Mouse (Mus musculus) stomach, embryonic 16.5 days (tissue): ENCODE results near the gene Casp7. TPM values are rescaled to one million over a fixed set of nuclear protein-coding genes. Genes with fewer than 3 reads are reported as not detected.

ENCODE experiments used
- ATAC-seq: fragments of 200-750 bp; cut with Nextera tagmentation; 2 replicates; pipeline ENCODE4 v1.8.0; 2017; ENCODE audit warnings: moderate number of reproducible peaks, moderate TSS enrichment; ENCODE audit not compliant: insufficient read depth, low FRiP score
- H3K27ac ChIP-seq: fragments of 300-500 bp; sonication (generic); 2 replicates; pipeline ENCODE4 v1.5.1; 2014; ENCODE audit warnings: low read length
- H3K27me3 ChIP-seq: fragments of 300-500 bp; sonication (generic); 2 replicates; pipeline ENCODE4 v1.6.1; 2014; ENCODE audit warnings: low read length, control low read depth, mixed read lengths; ENCODE audit not compliant: control insufficient read depth, insufficient read depth
- H3K36me3 ChIP-seq: fragments of 300-500 bp; sonication (generic); 2 replicates; pipeline ENCODE4 v1.6.1; 2014; ENCODE audit warnings: low read length; ENCODE audit not compliant: control insufficient read depth, insufficient read depth
- H3K4me1 ChIP-seq: fragments of 300-500 bp; sonication (generic); 2 replicates; pipeline ENCODE4 v1.6.1; 2014; ENCODE audit warnings: low read length, control low read depth, mixed read lengths; ENCODE audit not compliant: control insufficient read depth, insufficient read depth
- H3K4me2 ChIP-seq: fragments of 300-500 bp; sonication (generic); 2 replicates; pipeline ENCODE4 v1.6.1; 2014; ENCODE audit warnings: low read depth, low read length, mixed read lengths
- H3K4me3 ChIP-seq: fragments of 300-500 bp; sonication (generic); replicated peaks from 2 replicates; pipeline ENCODE4 v1.5.1; 2014; ENCODE audit warnings: mild to moderate bottlenecking, low read length
- H3K9ac ChIP-seq: fragments of 300-500 bp; sonication (generic); 2 replicates; pipeline ENCODE4 v1.6.1; 2014; ENCODE audit warnings: low read length
- H3K9me3 ChIP-seq: fragments of 300-500 bp; sonication (generic); replicated peaks from 2 replicates; pipeline ENCODE4 v1.6.1; 2016; ENCODE audit warnings: low read length, control low read depth; ENCODE audit not compliant: control insufficient read depth
- WGBS: fragments of 180-500 bp; shearing (Covaris S2); extraction: QIAGEN DNeasy Blood & Tissue Kit; methylation state at CpG from one replicate; pipeline ENCODE4 v1.1.7; 2014; 5-methylcytosine and 5-hydroxymethylcytosine counted together
- polyA plus RNA-seq: library from polyadenylated mRNA; unstranded; fragments of >200 nt; fragmentation: Nextera tagmentation; extraction: Ambion mirVana; gene quantifications from 2 replicates; pipeline ENCODE4 v1.2.1, GENCODE M21; 2015

The Casp7 gene
- polyA plus RNA-seq, 1 experiment from 2014 or later, result 27.3 TPM

GRCm38 (mm10) chr19:56391307-56392046 is 5.5 kb upstream of the Casp7 start:
- no peaks in the 10 kb centered on the region for H3K27me3 ChIP-seq
- H3K9ac ChIP-seq, result 0 out of 2 replicates have a peak overlapping the region, but pooled peaks have one; percentile 34
- 64% methylated on average over 6 of the region's 6 CpGs for WGBS
- no peak overlapping the region for H3K4me2 ChIP-seq
- H3K9me3 ChIP-seq, result no peaks in the 10 kb centered on the region
- ATAC-seq, result peak; percentile 92
- peaks cover 13% of the 10 kb centered on the region; the same call in 1 of the 2 replicates for H3K4me1 ChIP-seq
- no peak overlapping the region for H3K4me3 ChIP-seq
- H3K27ac ChIP-seq, result peak overlapping the region; percentile 66
- no peaks in the 10 kb centered on the region for H3K36me3 ChIP-seq

DNA sequence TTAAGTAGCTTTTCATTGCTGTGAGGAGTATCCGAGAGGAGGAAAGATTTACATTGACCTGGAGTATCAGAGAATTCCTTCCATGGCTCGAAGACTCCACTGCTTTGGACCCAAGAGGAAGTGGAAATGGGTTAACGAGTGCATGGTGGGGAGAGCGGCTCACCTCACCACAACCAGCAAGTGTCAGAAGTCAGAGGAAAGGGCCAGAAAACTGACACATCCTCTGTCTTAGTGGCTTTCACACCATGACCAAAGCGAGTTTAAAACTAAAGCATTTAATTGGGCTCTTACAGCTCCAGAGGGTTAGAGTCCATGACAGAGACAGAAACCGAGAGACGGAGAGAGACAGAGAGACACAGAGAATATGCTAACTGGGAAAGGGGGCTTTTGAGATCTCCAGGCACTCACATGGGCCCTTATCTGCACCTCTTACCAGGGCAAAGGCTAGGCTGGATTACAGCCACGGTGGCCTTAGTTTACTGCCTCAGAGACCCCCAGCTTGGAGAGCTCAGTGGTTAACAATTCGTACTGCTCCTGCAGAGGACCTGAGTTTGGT is 3.5 kb upstream of the Casp7 start:
- Histone ChIP-seq H3K4me3 (no peak overlapping the region), H3K27me3 (no peaks in the 10 kb centered on the region), H3K4me1 (peaks cover 22% of the 10 kb centered on the region; the same call in 1 of the 2 replicates), H3K36me3 (no peaks in the 10 kb centered on the region), H3K9ac (no peak overlapping the region), H3K9me3 (no peaks in the 10 kb centered on the region), H3K4me2 (no peak overlapping the region), H3K27ac (no peak overlapping the region)
- 77% methylated on average over 9 of the region's 9 CpGs for WGBS
- ATAC-seq, result no peak

DNA sequence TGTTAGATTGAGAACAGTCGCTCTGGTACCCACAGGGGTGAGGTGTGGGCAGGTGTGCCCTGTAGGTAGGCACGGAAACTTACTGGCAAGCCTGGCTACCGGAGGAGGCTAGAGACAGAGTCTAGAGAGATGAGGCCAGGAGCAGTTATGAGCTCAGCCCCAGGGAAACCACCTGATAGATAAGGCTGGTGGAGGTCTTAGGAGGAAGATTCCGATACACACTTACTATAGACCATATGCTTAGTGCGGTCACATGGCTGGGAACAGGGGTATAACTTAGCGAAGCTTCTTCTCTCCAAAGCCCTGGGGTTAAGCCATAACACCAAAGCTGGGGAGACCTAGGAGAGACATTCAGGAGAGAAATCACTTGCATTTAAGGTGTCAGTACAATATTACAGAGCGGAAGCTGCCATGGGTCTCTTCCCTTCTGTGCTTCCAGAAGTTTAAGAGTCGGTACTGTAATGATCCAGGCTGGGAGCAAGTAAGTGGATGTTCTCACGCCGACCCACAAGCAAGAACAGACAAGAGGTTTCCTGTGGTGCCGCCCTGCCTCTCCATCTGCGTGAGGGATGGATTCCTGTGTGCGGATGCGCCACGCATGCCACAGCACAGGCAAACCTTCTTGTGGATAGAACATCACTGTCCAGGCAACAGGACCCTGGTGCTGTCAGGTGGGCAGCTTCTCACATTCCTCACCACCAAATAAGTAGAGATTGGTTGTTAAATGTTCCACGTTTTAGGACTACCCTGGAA is 1.6 kb upstream of the Casp7 start:
- H3K27ac ChIP-seq, result no peak overlapping the region
- H3K9me3 ChIP-seq, result no peaks in the 10 kb centered on the region
- no peaks in the 10 kb centered on the region for H3K36me3 ChIP-seq
- no peak for ATAC-seq
- H3K4me3 ChIP-seq, result no peak overlapping the region
- H3K9ac ChIP-seq, result no peak overlapping the region
- no peaks in the 10 kb centered on the region for H3K27me3 ChIP-seq
- H3K4me2 ChIP-seq, result no peak overlapping the region
- WGBS, result 84% methylated on average over 16 of the region's 16 CpGs
- H3K4me1 ChIP-seq, result peaks cover 28% of the 10 kb centered on the region; the same call in 1 of the 2 replicates

DNA sequence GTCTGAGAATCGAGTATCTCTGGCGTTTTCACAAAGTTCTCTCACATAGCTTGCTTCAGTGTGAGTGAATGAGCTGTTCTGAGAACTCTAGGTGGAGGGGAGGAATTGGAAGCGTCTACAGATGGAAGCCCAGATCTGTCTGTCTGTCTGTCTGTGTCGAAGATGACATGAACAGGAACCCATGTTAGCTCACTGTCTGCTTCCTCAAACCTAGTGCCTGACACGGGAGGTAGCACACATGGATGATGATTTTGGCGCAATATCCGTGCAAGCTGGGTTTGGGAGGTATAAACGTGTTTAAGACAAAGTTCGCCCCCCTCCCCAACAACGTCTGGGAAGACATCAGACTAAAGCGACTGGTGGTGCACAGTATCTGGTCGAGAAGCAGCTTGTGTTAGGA is 702 bp upstream of the Casp7 start:
- Histone ChIP-seq H3K4me3 (peak overlapping the region; percentile 72), H3K9me3 (no peaks in the 10 kb centered on the region), H3K36me3 (no peaks in the 10 kb centered on the region), H3K9ac (peak overlapping the region; percentile 89), H3K4me2 (peak overlapping the region; percentile 77), H3K27ac (no peak overlapping the region), H3K27me3 (no peaks in the 10 kb centered on the region), H3K4me1 (peaks cover 26% of the 10 kb centered on the region; the same call in 1 of the 2 replicates)
- WGBS, result 38% methylated on average over 12 of the region's 12 CpGs
- ATAC-seq, result no peak

DNA sequence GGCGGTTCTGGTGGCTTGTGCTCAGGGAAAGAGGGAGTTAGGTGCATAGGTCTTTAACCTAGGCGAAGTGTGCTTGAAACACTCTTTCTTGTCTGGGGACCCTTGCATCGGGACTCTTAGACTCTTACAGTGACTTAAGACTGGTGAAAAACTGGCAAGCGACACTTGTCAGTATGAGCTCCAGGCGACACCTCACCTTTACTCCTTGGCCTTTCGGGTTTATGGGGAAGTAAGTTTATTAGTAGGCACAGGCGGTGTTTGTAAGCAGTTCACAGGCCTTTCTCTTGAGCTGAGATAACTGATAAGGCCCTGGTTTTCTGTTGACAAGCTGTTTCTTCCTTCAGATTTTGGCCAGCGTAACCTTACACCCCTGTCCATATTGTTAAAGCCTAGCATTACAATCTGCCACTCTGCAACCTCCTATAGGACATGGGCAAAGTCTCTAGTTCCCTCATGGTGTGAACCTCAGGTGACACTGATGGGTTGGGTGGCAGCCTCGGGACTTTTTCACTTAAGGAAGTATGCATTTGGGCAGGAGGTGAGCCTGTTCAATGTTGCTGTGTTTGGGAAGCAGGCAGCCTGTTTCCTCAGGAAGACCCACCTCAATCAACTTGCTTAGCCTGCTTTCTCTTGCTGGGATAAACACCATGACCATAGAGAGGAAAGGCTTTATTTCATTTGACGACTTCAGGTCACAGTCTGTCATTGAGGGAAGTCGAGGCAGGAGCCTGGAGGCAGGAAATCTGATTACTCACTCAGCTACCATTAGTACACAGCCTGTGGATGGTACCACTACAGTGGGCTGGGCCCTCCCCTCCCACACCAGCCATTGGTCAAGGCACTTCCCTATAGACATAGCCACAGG is 966 bp downstream of the Casp7 start:
- peak overlapping the region; percentile 72 for H3K4me3 ChIP-seq
- no peak for ATAC-seq
- H3K27ac ChIP-seq, result peak overlapping the region; percentile 91
- H3K9me3 ChIP-seq, result no peaks in the 10 kb centered on the region
- peak overlapping the region; percentile 89 for H3K9ac ChIP-seq
- H3K4me2 ChIP-seq, result peak overlapping the region; percentile 77
- no peaks in the 10 kb centered on the region for H3K27me3 ChIP-seq
- WGBS, result 42% methylated on average over 11 of the region's 11 CpGs
- H3K4me1 ChIP-seq, result peaks cover 20% of the 10 kb centered on the region; the same call in 1 of the 2 replicates
- no peaks in the 10 kb centered on the region for H3K36me3 ChIP-seq

GRCm38 (mm10) chr19:56398528-56398795 is 1.5 kb downstream of the Casp7 start:
- no peak for ATAC-seq
- Histone ChIP-seq H3K27ac (no peak overlapping the region), H3K27me3 (no peaks in the 10 kb centered on the region), H3K4me3 (no peak overlapping the region), H3K4me2 (no peak overlapping the region; the same call in 1 of the 2 replicates), H3K4me1 (peaks cover 20% of the 10 kb centered on the region; the same call in 1 of the 2 replicates), H3K9me3 (no peaks in the 10 kb centered on the region), H3K9ac (no peak overlapping the region), H3K36me3 (no peaks in the 10 kb centered on the region)

DNA sequence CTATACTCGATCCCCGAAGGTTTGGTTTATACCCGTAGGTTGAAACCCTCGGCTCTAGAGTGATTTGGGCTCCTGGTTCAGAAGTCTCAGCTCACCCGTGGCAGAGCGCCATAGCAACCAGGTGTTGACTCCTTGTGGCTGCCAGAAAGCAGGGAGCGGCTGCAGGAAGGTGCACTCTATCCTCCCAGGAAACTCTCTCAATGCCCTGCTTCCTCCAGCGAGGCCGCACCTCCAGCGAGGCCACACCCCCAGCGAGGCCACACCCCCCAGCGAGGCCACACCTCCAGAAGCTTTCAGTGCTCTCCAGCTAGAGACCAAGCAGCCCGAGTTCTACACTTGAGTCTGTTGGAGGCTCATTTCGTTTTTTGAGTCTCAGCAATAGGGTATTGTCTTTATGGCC is 3.3 kb downstream of the Casp7 start:
- no peak overlapping the region for H3K9ac ChIP-seq
- H3K4me2 ChIP-seq, result peak overlapping the region; percentile 13; the same call in 1 of the 2 replicates
- peak; percentile 49; the same call in 1 of the 2 replicates for ATAC-seq
- no peaks in the 10 kb centered on the region for H3K27me3 ChIP-seq
- H3K36me3 ChIP-seq, result no peaks in the 10 kb centered on the region
- H3K4me3 ChIP-seq, result no peak overlapping the region
- no peaks in the 10 kb centered on the region for H3K9me3 ChIP-seq
- H3K27ac ChIP-seq, result no peak overlapping the region
- WGBS, result 39% methylated on average over 14 of the region's 14 CpGs
- peaks cover 20% of the 10 kb centered on the region; the same call in 1 of the 2 replicates for H3K4me1 ChIP-seq

DNA sequence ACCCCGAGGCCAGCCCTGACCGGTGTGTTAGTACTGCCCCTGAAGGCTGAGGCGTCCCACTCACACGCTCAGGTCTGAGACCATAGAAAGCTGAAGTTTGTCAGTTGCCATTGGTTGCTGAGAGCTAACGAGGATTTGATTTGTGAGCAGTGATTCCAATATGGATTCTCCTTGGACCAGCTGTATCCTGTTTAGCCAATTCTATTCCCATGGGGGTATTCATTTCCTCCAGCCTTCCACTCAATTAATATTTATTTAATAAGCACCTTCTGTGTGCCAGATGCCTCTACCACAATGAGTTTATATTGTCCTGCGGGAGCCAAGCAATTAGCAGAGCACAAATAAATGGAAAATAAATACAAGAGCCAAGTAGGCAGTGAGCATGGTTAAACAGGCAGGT is 4.9 kb downstream of the Casp7 start:
- WGBS, result 80% methylated on average over 6 of the region's 6 CpGs
- H3K4me2 ChIP-seq, result no peak overlapping the region

More for the DNA sequence above, 4.9 kb downstream of the Casp7 start:
- no peak overlapping the region for H3K4me3 ChIP-seq
- H3K27ac ChIP-seq, result no peak overlapping the region
- no peaks in the 10 kb centered on the region for H3K27me3 ChIP-seq
- no peaks in the 10 kb centered on the region for H3K9me3 ChIP-seq
- no peak overlapping the region for H3K9ac ChIP-seq
- ATAC-seq, result no peak
- H3K36me3 ChIP-seq, result no peaks in the 10 kb centered on the region
- peaks cover 15% of the 10 kb centered on the region; the same call in 1 of the 2 replicates for H3K4me1 ChIP-seq
